Mouse (Mus musculus): Measurements from ENCODE around the gene Tjap1.

DNA sequence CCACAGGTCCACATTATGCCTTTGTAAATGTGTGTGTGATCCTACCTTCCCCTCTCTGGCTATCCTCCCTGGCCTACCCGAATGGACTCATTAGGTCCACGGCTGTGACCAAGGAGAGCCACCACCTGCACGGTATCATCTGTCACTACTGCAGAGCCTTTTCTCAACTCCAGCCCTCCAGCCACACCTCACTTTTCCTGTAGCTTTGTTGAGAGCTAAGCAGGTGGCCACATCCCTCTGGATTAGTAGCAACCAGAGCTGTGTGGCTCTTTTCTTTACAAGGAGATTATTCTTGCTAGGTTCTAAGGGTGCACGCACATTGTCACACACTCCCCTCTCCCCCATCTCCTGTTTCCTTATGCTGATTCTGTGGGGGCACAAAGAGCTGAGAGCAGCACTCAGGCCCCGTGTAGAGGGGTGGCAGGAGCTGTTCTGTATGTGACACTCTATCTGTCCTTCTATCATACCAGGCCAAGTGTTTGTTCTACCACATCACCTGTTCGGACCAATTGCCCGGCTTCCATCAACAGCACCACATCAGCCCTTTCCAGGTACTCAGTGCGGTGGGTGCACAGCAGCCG, 30.4 kb upstream of the Tjap1 start:
- TF ChIP-seq POLR2A (IDR thresholded peaks at IDR 0.05; ENCODE audit: borderline replicate concordance, extremely low read depth, low read depth, low read length) (no peak), CTCF (IDR thresholded peaks at IDR 0.05; ENCODE audit: insufficient read depth, low read length) (no peak)

All from lung, adult 2 months (tissue).